Comparison of ENCODE assay signal across 8 mouse cellular contexts in genomic region chr13:119689709-119690038, GRCm38 (mm10). TPM values are rescaled to one million over a fixed set of nuclear protein-coding genes. Genes with fewer than 3 reads are reported as not detected.
DNase-seq lines count a peak whose midpoint lies in the region; ATAC-seq and TF ChIP-seq lines count a peak whose summit lies in the region.

No protein-coding gene starts in this region.

- H3K36me3 ChIP-seq in kidney, postnatal 0 days (ENCODE audit: insufficient read depth, low read length): no peaks in the 10 kb centered on the region
- H3K36me3 ChIP-seq in embryonic facial prominence, embryonic 12.5 days: no peaks in the 10 kb centered on the region
- no peaks in the 10 kb centered on the region for H3K36me3 ChIP-seq in midbrain, embryonic 16.5 days (ENCODE audit: control insufficient read depth, insufficient read depth, low read length)

- H3K9ac ChIP-seq in kidney, postnatal 0 days (ENCODE audit: low read depth, low read length): no peak overlapping the region
- no peak overlapping the region for H3K9ac ChIP-seq in embryonic facial prominence, embryonic 12.5 days
- H3K9ac ChIP-seq in midbrain, embryonic 16.5 days (ENCODE audit: low read depth, low read length): no peak overlapping the region

- no peak overlapping the region for H3K27ac ChIP-seq in kidney, postnatal 0 days
- H3K27ac ChIP-seq in embryonic facial prominence, embryonic 12.5 days: peak overlapping the region; percentile 17; the same call in 1 of the 2 replicates
- peak overlapping the region; percentile 90 for H3K27ac ChIP-seq in midbrain, embryonic 16.5 days (ENCODE audit: low read length)

- 11% methylated on average over 5 of the region's 5 CpGs for WGBS in kidney, postnatal 0 days
- 9% methylated on average over 5 of the region's 5 CpGs for WGBS in embryonic facial prominence, embryonic 12.5 days
- WGBS in midbrain, embryonic 16.5 days: 8% methylated on average over 5 of the region's 5 CpGs

- no peak for ATAC-seq in kidney, postnatal 0 days (replicated peaks; ENCODE audit: low FRiP score, low read depth)
- ATAC-seq in embryonic facial prominence, embryonic 12.5 days (ENCODE audit: insufficient number of reproducible peaks, insufficient read depth, low FRiP score, low TSS enrichment): no peak
- peak; percentile 60 for ATAC-seq in inflammation-experienced regulatory T-cells, adult 6 months
- no peak for ATAC-seq in midbrain, embryonic 16.5 days

- H3K4me1 ChIP-seq in kidney, postnatal 0 days (replicated peaks; ENCODE audit: insufficient read depth, low read length): 0 out of 2 replicates have a peak, but pooled peaks cover 3% of the 10 kb centered on the region
- H3K4me1 ChIP-seq in embryonic facial prominence, embryonic 12.5 days: peaks cover 31% of the 10 kb centered on the region
- peaks cover 38% of the 10 kb centered on the region for H3K4me1 ChIP-seq in midbrain, embryonic 16.5 days (ENCODE audit: control insufficient read depth, insufficient read depth, low read length)

- H3K9me3 ChIP-seq in kidney, postnatal 0 days (replicated peaks; ENCODE audit: low read length): no peaks in the 10 kb centered on the region
- H3K9me3 ChIP-seq in embryonic facial prominence, embryonic 12.5 days: no peaks in the 10 kb centered on the region
- no peaks in the 10 kb centered on the region for H3K9me3 ChIP-seq in midbrain, embryonic 16.5 days (replicated peaks; ENCODE audit: control insufficient read depth, low read length, poor library complexity, severe bottlenecking)

- H3K27me3 ChIP-seq in kidney, postnatal 0 days (ENCODE audit: insufficient read depth, low read length): no peaks in the 10 kb centered on the region
- no peaks in the 10 kb centered on the region for H3K27me3 ChIP-seq in embryonic facial prominence, embryonic 12.5 days
- H3K27me3 ChIP-seq in midbrain, embryonic 16.5 days (ENCODE audit: control insufficient read depth, insufficient read depth, low read depth, low read length): no peaks in the 10 kb centered on the region

- TF ChIP-seq CTCF in kidney, postnatal 0 days (IDR thresholded peaks at IDR 0.05; ENCODE audit: low read depth): no peak

- H3K4me3 ChIP-seq in kidney, postnatal 0 days (replicated peaks; ENCODE audit: low read depth, low read length): peak overlapping the region; percentile 29
- H3K4me3 ChIP-seq in embryonic facial prominence, embryonic 12.5 days: peak overlapping the region; percentile 93
- H3K4me3 ChIP-seq in midbrain, embryonic 16.5 days (ENCODE audit: low read depth, low read length): peak overlapping the region; percentile 94

- H3K4me2 ChIP-seq in kidney, postnatal 0 days (ENCODE audit: low read length): peak overlapping the region; percentile 46
- H3K4me2 ChIP-seq in embryonic facial prominence, embryonic 12.5 days (replicated peaks): peak overlapping the region; percentile 44
- peak overlapping the region; percentile 54 for H3K4me2 ChIP-seq in midbrain, embryonic 16.5 days (ENCODE audit: low read length)

- no peak for DNase-seq in kidney, postnatal 0 days (ENCODE audit: low spot score)
- DNase-seq in kidney, postnatal 10 days: no peak
- no peak for DNase-seq in frontal cortex, postnatal 25 days (ENCODE audit: low spot score in 2 of 2)
- no peak for DNase-seq in adrenal gland, adult 2 months
- DNase-seq in embryo, embryonic 10 days (ENCODE audit: low spot score): no peak

RNA-seq across cellular contexts. Expression of gene Hmgcs1, which starts 0.5 kb away (rescaled TPM):
- polyA plus RNA-seq in kidney, postnatal 0 days (2015; fragmentation: Nextera tagmentation; extraction: Ambion mirVana): 153 and 180 TPM in 2 replicates
- polyA plus RNA-seq in embryonic facial prominence, embryonic 12.5 days (2016; fragmentation: Nextera tagmentation; extraction: Ambion mirVana): 197 and 223 TPM in 2 replicates
- polyA plus RNA-seq in inflammation-experienced regulatory T-cells, adult 6 months (2017; shearing (Covaris generic)): 10 to 100 TPM; 33.6 to 46.6 (median 44.9) TPM
- polyA plus RNA-seq in midbrain, embryonic 16.5 days (2015; fragmentation: Nextera tagmentation; extraction: Ambion mirVana): 635 and 644 TPM in 2 replicates
- 100 to 1,000 TPM; 155 to 624 TPM for total RNA-seq in adrenal gland, adult 2 months (2021)
- 24.6 and 46.2 TPM in 2 replicates for polyA plus RNA-seq in adrenal gland, adult 2 months (2012; rRNA removed)

Comparison
In these comparisons a context has a peak if more than half of its experiments do, and no peak if none do; other contexts are left out.
1. H3K4me3 ChIP-seq: peak in every context shown above with its lines; median percentile 94 in midbrain, embryonic 16.5 days; 93 in embryonic facial prominence, embryonic 12.5 days; 29 in kidney, postnatal 0 days.